Mouse (Mus musculus) hindbrain, embryonic 14.5 days (tissue): ENCODE measurements at regions not wholly inside any gene's neighbourhood (a gene's known extent, or its start where the extent isn't known, plus 50 kb on each side); places are given as distances from the start of the nearest gene placed in this dataset.
"Not testable (repeated sequence)": the region's sequence is repeated elsewhere in the genome, so short reads cannot be mapped to it uniquely, and the experiment has no call there.

Experiments used
- ATAC-seq: fragments of 200-750 bp; cut with Nextera tagmentation; 2 replicates; pipeline ENCODE4 v1.8.0; 2017; ENCODE audit warnings: moderate number of reproducible peaks, mild to moderate bottlenecking, moderate TSS enrichment, moderate library complexity; ENCODE audit not compliant: low FRiP score
- DNase-seq: peaks from one replicate; pipeline ENCODE4 v3.0.0-alpha.2; 2015; ENCODE audit warnings: low spot score
- H3K27ac ChIP-seq: fragments of 300-500 bp; sonication (generic); 2 replicates; pipeline ENCODE4 v1.5.1; 2014; ENCODE audit warnings: mild to moderate bottlenecking, moderate library complexity
- H3K27me3 ChIP-seq: fragments of 300-500 bp; sonication (generic); 2 replicates; pipeline ENCODE4 v1.6.1; 2014; ENCODE audit warnings: mild to moderate bottlenecking, low read length, mixed read lengths; ENCODE audit not compliant: control insufficient read depth, insufficient read depth
- H3K36me3 ChIP-seq: fragments of 300-500 bp; sonication (generic); replicated peaks from 2 replicates; pipeline ENCODE4 v1.6.1; 2014; ENCODE audit not compliant: control insufficient read depth, insufficient read depth
- H3K4me1 ChIP-seq: fragments of 300-500 bp; sonication (generic); replicated peaks from 2 replicates; pipeline ENCODE4 v1.6.1; 2014; ENCODE audit warnings: antibody characterized with exemption, low read length, mixed read lengths; ENCODE audit not compliant: control insufficient read depth, insufficient read depth
- H3K4me2 ChIP-seq: fragments of 300-500 bp; sonication (generic); replicated peaks from 2 replicates; pipeline ENCODE4 v1.6.1; 2014; ENCODE audit warnings: mild to moderate bottlenecking, moderate library complexity
- H3K4me3 ChIP-seq: fragments of 300-500 bp; sonication (generic); replicated peaks from 2 replicates; pipeline ENCODE4 v1.5.1; 2014; ENCODE audit warnings: mild to moderate bottlenecking, low read length
- H3K9ac ChIP-seq: fragments of 300-500 bp; sonication (generic); 2 replicates; pipeline ENCODE4 v1.6.1; 2014
- H3K9me3 ChIP-seq: fragments of 300-500 bp; sonication (generic); 2 replicates; pipeline ENCODE4 v1.6.1; 2016; ENCODE audit warnings: low read length; ENCODE audit not compliant: control insufficient read depth
- WGBS: fragments of 180-500 bp; shearing (Covaris S2); extraction: QIAGEN DNeasy Blood & Tissue Kit; methylation state at CpG from one replicate; pipeline ENCODE4 v1.1.7; 2014; 5-methylcytosine and 5-hydroxymethylcytosine counted together

- Histone ChIP-seq H3K27me3 (no peaks in the 10 kb centered on the region), H3K4me2 (no peak overlapping the region), H3K4me3 (no peak overlapping the region), H3K4me1 (no peaks in the 10 kb centered on the region), H3K27ac (no peak overlapping the region), H3K9ac (no peak overlapping the region), H3K36me3 (no peaks in the 10 kb centered on the region), H3K9me3 (no peaks in the 10 kb centered on the region)
- peak; percentile 32 for DNase-seq
- WGBS: 56% methylated on average over 5 of the region's 5 CpGs
- no peak for ATAC-seq
Observed at GRCm38 (mm10) chr14:104146841-104147240, 302.6 kb upstream of the Ednrb start.

GRCm38 (mm10) chr14:104145395-104145794, 301.2 kb upstream of the Ednrb start:
- H3K36me3 ChIP-seq: no peaks in the 10 kb centered on the region
- H3K4me1 ChIP-seq: no peaks in the 10 kb centered on the region
- no peaks in the 10 kb centered on the region for H3K27me3 ChIP-seq
- H3K4me3 ChIP-seq: no peak overlapping the region
- DNase-seq: no peak
- no peak overlapping the region for H3K27ac ChIP-seq
- 25% methylated on average over 5 of the region's 5 CpGs for WGBS
- no peaks in the 10 kb centered on the region for H3K9me3 ChIP-seq
- ATAC-seq: peak; percentile 57; the same call in 1 of the 2 replicates
- H3K9ac ChIP-seq: no peak overlapping the region
- H3K4me2 ChIP-seq: no peak overlapping the region

GRCm38 (mm10) chr14:104114986-104115951, 271.1 kb upstream of the Ednrb start:
- Histone ChIP-seq H3K27me3 (no peaks in the 10 kb centered on the region), H3K9me3 (no peaks in the 10 kb centered on the region), H3K4me3 (no peak overlapping the region), H3K9ac (no peak overlapping the region), H3K36me3 (no peaks in the 10 kb centered on the region), H3K27ac (no peak overlapping the region), H3K4me2 (no peak overlapping the region; the same call in 1 of the 2 replicates), H3K4me1 (no peaks in the 10 kb centered on the region)
- WGBS: 72% methylated on average over 14 of the region's 14 CpGs
- no peak for DNase-seq
- ATAC-seq: no peak

DNA sequence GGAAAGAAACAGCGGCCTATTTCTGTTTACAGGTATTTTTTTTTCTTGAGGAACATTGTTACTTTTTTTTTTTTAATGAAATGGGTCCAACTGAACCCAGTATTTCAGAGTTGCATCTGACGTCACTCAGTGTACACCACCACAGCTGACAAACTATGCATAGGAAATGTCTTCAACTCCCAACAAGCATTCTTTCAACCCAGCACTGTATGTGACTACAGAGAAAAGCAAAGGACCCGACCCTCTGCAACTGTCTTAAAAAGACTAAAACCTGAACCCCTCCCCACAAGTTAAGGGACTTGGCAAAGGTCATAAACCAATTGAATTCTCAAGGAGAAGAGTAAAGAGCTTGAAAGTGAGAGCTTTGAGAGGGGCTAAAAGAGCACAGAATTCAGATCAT, 270.0 kb upstream of the Ednrb start:
- WGBS: 69% methylated on average over 3 of the region's 3 CpGs
- H3K27me3 ChIP-seq: no peaks in the 10 kb centered on the region
- no peak overlapping the region for H3K4me2 ChIP-seq
- H3K9ac ChIP-seq: no peak overlapping the region
- ATAC-seq: no peak
- no peak overlapping the region for H3K27ac ChIP-seq
- DNase-seq: no peak
- no peaks in the 10 kb centered on the region for H3K36me3 ChIP-seq
- no peaks in the 10 kb centered on the region for H3K4me1 ChIP-seq
- no peak overlapping the region for H3K4me3 ChIP-seq
- no peaks in the 10 kb centered on the region for H3K9me3 ChIP-seq

DNA sequence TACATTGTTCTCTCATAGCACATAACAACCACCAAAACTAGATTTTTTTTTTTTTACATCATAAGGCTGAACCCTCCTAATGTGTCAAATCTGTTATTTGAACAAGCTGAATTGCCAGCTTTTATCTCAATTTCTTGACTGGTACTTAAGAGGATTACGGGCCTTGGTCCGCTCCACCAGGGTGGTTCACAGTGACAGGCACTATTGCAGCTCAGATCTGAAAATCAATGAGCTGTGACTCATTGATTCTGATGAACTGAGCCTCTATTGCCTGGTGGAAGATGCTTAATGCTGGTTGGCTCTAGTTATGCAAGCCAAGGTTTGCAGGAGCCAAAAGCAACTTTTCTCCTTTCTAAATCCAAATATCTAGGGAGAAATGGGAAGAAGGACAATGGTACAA, 269.2 kb upstream of the Ednrb start:
- Histone ChIP-seq H3K27me3 (no peaks in the 10 kb centered on the region), H3K4me2 (no peak overlapping the region), H3K9me3 (no peaks in the 10 kb centered on the region), H3K27ac (no peak overlapping the region), H3K36me3 (no peaks in the 10 kb centered on the region), H3K4me3 (no peak overlapping the region), H3K4me1 (no peaks in the 10 kb centered on the region), H3K9ac (no peak overlapping the region)
- no peak for ATAC-seq
- DNase-seq: no peak
- 49% methylated on average over 2 of the region's 2 CpGs for WGBS

- no peak overlapping the region for H3K27ac ChIP-seq
- H3K9me3 ChIP-seq: no peaks in the 10 kb centered on the region
- 43% methylated on average over 2 of the region's 2 CpGs for WGBS
- H3K4me3 ChIP-seq: no peak overlapping the region
- no peak overlapping the region for H3K4me2 ChIP-seq
- H3K4me1 ChIP-seq: no peaks in the 10 kb centered on the region
- no peaks in the 10 kb centered on the region for H3K27me3 ChIP-seq
- DNase-seq (no peak), ATAC-seq (peak; percentile 59; the same call in 1 of the 2 replicates)
- H3K36me3 ChIP-seq: no peaks in the 10 kb centered on the region
- H3K9ac ChIP-seq: no peak overlapping the region
Observed at GRCm38 (mm10) chr14:104086381-104086780, 242.2 kb upstream of the Ednrb start.

DNA sequence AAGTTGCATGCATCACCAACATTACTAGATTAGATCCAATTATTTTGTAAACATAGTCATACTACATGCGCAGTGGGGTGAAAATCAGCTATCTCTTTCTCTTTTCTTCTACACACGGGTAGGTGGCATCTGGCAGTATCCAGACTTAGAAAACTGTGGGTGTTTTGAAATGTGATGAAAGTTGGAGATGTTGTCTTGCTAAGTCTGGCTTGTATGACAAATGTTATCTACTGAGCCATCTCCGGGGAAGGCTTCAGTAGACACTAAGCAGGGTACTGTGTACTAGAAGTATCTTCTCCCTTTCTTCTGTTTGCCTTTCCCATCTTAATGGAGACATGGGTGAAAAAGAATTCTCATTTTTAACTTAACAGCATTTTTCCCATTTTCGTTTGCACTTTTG, 220.0 kb upstream of the Ednrb start:
- H3K4me1 ChIP-seq, H3K9me3 ChIP-seq, H3K27me3 ChIP-seq, H3K27ac ChIP-seq, ATAC-seq, H3K9ac ChIP-seq, DNase-seq, H3K4me3 ChIP-seq, H3K36me3 ChIP-seq, H3K4me2 ChIP-seq: not testable (repeated sequence)
- WGBS: 71% methylated on average over 1 of the region's 4 CpGs

GRCm38 (mm10) chr14:104053697-104054096, 209.5 kb upstream of the Ednrb start:
- no peak for DNase-seq
- H3K36me3 ChIP-seq: no peaks in the 10 kb centered on the region
- H3K9ac ChIP-seq: no peak overlapping the region
- H3K27me3 ChIP-seq: no peaks in the 10 kb centered on the region
- 89% methylated on average over 1 of the region's 1 CpGs for WGBS
- no peak overlapping the region for H3K27ac ChIP-seq
- H3K9me3 ChIP-seq: no peaks in the 10 kb centered on the region
- no peak overlapping the region for H3K4me2 ChIP-seq
- ATAC-seq: no peak
- no peaks in the 10 kb centered on the region for H3K4me1 ChIP-seq
- H3K4me3 ChIP-seq: no peak overlapping the region

DNA sequence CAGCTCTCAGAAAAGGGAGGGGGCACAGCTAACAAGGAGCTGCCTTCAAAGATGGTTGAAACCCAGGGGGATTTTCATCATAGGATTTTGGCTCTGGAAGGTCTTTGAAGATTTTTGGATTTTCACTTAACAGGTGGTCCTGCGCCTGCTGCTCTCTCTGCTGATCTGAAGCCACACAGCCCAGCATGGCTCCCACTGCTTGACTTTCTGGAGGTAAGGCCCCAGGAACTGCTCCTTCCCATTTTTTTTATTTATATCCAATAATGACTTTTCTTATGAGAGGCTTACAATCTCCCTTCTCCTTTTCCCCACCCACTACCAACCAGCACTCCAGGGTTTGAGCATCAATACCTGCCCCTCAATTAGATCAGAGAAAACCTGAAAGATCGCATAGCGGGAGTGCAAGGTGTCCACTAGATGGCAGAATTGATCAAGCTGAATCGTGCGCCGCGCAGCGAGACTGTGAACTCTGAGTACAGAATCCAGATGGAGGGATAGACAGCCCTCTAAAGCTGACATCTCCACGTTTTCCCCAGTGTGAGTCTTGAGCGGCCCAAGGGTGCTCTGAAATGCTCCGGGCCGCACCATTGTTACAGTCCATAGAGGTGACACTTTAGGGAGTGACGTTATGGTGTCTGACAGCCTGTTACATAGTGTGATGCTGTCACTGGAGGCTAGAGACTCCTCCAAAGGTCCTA, 194.6 kb upstream of the Ednrb start:
- no peaks in the 10 kb centered on the region for H3K36me3 ChIP-seq
- WGBS: 9% methylated on average over 13 of the region's 13 CpGs
- H3K4me2 ChIP-seq: peak overlapping the region; percentile 35
- no peak overlapping the region for H3K4me3 ChIP-seq
- H3K27me3 ChIP-seq: no peaks in the 10 kb centered on the region
- H3K9ac ChIP-seq: no peak overlapping the region
- H3K9me3 ChIP-seq: no peaks in the 10 kb centered on the region
- no peak overlapping the region for H3K27ac ChIP-seq
- ATAC-seq (peak; percentile 86), DNase-seq (peak; percentile 93)
- no peaks in the 10 kb centered on the region for H3K4me1 ChIP-seq
